Mouse (Mus musculus): ENCODE measurements around the gene Olfr1428. TPM values are rescaled to one million over a fixed set of nuclear protein-coding genes. Genes with fewer than 3 reads are reported as not detected.

Olfr1428 gene
- not detected in 4 replicates for total RNA-seq (2023)

GRCm38 (mm10) chr19:12115797-12116196 is at the start of gene Olfr1428:
TSS of gene Olfr1428 (minus strand) at chr19:12115897.

DNA sequence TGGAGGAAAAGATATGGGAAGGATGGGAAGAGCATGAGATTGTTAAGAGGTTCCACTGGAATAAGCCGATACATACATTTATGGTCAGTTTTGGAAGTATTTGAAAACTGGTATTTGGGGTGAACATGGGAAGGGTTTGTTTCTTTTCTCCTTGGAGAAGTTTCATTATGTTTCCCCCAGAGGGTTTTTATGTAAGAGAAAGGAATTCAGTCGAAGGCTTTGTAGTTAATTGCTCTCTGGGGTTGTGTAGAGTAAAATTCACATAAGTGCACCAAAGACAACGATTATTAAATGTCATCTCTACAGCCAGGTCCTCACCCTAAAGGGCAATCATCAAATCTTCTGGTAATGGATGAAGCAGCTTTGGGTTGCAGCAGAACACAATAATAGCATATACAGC is 7.4 kb upstream of the Olfr1428 start, which contains the start of gene Olfr76:
Gene Olfr76, minus strand, starts transcription at position 101 of the 400 bp plus-strand sequence.

GRCm38 (mm10) chr19:12103234-12103633 is 12.5 kb downstream of the Olfr1428 start, which contains the start of gene Olfr1427:
TSS of gene Olfr1427 (minus strand) at chr19:12103334.

GRCm38 (mm10) chr19:12091913-12092312 is 23.8 kb downstream of the Olfr1428 start, which contains the start of gene Olfr1426:
TSS of gene Olfr1426 (minus strand) at chr19:12092013.

GRCm38 (mm10) chr19:12077631-12078030 is 38.1 kb downstream of the Olfr1428 start, which contains the start of gene Olfr1425:
TSS of gene Olfr1425 (minus strand) at chr19:12077731.

GRCm38 (mm10) chr19:12062582-12062981 is 53.1 kb downstream of the Olfr1428 start, which contains the start of gene Olfr1424:
TSS of gene Olfr1424 (minus strand) at chr19:12062682.

Other genes starting within 250 kb of the Olfr1428 start
- gene Olfr1419, start 240.8 kb downstream of the Olfr1428 start, total RNA-seq (2023): not detected in 4 replicates
- gene Olfr1420, start 229.3 kb downstream of the Olfr1428 start, total RNA-seq (2023): not detected in 4 replicates
- gene Patl1, start 203.5 kb downstream of the Olfr1428 start, total RNA-seq (2023): 68.1 to 75.5 TPM (median 72.5 TPM) in 4 replicates
- gene Osbp, start 150.0 kb downstream of the Olfr1428 start, total RNA-seq (2023): 50.1 to 51.8 TPM (median 50.9 TPM) in 4 replicates
- not detected in 4 replicates for gene Olfr1423, start 74.6 kb downstream of the Olfr1428 start, total RNA-seq (2023)
- gene Olfr1424, start 53.2 kb downstream of the Olfr1428 start, total RNA-seq (2023): not detected in 4 replicates
- gene Olfr1425, start 38.2 kb downstream of the Olfr1428 start, total RNA-seq (2023): not detected in 4 replicates
- gene Olfr1426, start 23.9 kb downstream of the Olfr1428 start, total RNA-seq (2023): not detected in 4 replicates
- gene Olfr1427, start 12.6 kb downstream of the Olfr1428 start, total RNA-seq (2023): not detected in 4 replicates
- gene Olfr76, start 7.3 kb upstream of the Olfr1428 start, total RNA-seq (2023): not detected in 4 replicates
- not detected in 4 replicates for gene Olfr1555-ps1, start 54.2 kb upstream of the Olfr1428 start, total RNA-seq (2023)
- not detected in 4 replicates for gene Olfr1431, start 84.7 kb upstream of the Olfr1428 start, total RNA-seq (2023)
- not detected in 4 replicates for gene Olfr1432, start 116.7 kb upstream of the Olfr1428 start, total RNA-seq (2023)
- not detected in 4 replicates for gene Olfr262, start 125.8 kb upstream of the Olfr1428 start, total RNA-seq (2023)
- gene Olfr235, start 145.1 kb upstream of the Olfr1428 start, total RNA-seq (2023): not detected in 4 replicates
- not detected in 4 replicates for gene Olfr1434, start 164.0 kb upstream of the Olfr1428 start, total RNA-seq (2023)
- not detected in 4 replicates for gene Olfr1436, start 183.2 kb upstream of the Olfr1428 start, total RNA-seq (2023)
- not detected in 4 replicates for gene Olfr1437, start 209.2 kb upstream of the Olfr1428 start, total RNA-seq (2023)
- not detected in 4 replicates for gene Olfr1438-ps1, start 220.0 kb upstream of the Olfr1428 start, total RNA-seq (2023)